Mouse (Mus musculus): ENCODE results near the gene Snx32.
"Not testable (repeated sequence)": the region's sequence is repeated elsewhere in the genome, so short reads cannot be mapped to it uniquely, and the experiment has no call there.

Gene Snx32

DNA sequence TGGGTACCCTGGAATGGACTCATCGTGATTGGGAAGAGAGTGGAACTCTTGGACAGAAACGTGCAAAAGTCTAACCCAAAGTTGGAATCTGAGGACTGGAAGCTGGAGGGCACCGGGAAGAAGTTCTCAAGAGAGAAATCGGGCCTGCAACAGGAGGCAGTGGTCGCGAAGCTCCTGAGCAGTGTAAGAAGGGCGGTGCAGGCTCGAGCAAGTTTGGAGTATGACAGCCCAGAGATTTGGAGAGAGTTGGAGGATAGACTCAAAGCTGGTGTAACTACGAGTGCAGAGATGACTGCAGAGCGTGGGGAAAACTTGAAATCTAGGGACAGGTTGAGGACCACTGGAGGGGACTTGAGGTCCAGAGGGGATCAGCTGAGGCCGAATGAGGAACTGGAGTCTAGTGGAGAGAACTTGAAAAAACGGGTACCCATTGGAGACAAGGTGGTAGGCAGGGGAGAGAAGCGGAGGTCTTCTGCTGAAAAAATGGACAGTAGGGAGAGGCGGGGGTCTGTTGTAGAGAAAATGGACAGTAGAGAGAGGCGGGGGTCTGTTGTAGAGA, 815 bp upstream of the Snx32 start:
- no peak for DNase-seq

DNA sequence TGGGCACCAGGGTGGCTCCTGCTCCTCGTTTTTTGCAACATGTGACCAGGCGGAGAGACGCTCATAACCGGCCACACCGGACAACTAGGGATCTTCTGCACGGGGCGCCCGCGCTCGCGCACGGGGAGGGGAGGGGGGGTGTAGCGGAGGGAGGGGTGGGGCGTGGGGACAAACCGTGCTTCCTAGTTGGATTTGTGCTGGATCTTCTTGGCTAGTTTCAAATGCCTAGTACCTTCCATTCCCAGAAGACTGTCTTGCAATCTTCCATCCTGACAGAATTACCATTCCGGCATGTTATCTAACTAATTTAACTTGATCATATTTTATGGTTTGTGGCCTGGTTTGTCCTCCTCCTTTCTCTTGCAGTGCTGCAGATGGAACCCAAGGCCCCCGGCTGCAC, 6.7 kb downstream of the Snx32 start, which contains the start of gene 1700020D05Rik:
TSS of gene 1700020D05Rik (minus strand) at position 101 of the 400 bp plus-strand sequence.
- no peak for DNase-seq

DNA sequence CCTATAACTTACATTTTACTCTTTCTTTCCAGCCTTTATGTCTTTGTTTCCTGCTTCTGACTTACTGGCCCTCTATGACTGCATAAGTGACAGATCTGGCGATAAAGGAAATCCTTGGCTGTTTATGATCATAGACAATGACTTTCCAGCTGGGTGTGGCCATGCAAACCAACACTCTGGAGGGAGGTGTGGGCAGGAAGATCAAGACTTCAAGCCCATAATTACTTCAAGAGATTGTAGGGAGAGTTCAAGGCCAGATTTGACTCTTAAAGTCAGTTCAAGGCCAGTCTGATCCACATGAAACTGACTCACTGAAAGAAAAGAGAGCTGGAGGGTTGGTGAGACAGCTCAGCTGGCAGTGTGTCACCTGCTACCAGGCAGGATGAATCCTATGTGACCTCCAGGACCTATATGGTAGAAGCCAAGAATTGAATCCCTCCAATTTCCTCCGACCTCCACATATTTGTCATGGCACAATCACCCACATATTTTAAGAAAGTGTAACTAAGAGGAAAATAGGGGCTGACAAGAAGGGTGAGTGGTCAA, 9.9 kb downstream of the Snx32 start:
- no peak for DNase-seq

DNA sequence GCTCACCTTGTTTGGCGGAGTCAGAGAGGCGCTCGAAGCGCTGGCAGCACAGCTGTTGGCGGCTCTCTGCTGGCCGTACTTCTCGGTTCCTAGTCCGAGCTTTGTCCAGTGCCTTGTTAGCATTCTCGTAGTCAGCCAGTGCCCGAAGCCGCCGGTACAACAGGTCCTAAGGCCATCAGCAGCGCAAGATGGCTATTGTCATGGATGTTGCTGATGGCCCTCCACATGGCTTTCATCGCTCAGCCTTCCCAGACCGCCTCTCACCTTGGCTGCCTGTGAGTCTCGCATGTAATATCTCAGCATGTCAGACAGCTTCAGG, 14.3 kb downstream of the Snx32 start:
- DNase-seq, result no peak

DNA sequence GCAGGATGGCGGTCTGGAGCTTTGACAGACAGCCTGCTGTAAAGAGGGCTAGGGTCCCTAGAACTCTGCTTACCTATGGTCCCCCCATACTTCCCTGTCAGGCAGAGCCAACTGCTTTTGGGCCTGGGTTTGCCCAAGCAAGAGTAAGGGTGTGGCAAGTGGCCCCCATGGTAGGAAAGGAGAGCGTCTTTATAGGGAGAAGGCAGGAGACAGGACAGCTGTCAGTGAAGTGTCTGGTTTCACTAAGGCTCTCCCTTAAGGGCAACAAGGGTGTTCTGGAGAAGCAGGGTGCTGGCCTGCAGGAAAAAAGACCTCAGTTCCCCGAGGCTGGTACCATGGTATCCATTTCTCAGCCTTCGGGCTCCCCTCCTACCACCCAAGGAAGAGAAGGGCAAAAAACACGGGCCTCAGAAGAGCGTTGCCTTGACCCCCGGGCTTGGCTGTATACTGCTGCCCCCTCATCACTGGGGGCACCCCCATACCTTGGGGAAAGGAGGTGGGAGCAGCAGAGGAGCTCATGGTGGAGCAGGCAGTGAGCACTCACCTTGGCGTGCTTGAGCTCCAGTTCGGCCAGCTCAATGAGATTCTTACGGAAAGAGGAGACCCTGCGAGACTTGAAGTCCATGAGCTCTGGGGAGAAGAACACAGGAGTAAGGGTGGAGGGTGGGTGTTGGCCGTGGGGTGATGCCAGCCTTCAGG, 14.8 kb downstream of the Snx32 start:
- no peak for DNase-seq

DNA sequence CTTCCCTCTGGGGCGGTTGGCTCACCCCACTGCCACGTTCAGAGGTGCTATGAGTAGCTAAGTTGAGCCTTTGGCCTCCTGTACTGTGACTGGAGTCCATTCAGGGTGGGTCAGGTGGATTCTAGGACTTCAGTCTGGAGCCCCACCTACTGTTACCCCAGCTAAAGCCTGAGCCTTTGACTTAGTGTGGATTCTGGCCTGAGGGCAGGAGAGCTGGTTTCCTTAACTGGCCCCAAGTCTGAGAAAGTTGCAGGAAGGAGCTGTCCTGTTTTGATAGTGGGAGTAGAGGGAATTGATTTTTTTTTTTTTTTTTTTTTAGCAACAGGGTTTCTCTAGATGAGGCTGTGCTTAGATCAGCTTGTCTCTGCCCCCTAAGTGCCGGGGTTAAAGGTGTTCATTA, 16.0 kb downstream of the Snx32 start:
- no peak for DNase-seq

DNA sequence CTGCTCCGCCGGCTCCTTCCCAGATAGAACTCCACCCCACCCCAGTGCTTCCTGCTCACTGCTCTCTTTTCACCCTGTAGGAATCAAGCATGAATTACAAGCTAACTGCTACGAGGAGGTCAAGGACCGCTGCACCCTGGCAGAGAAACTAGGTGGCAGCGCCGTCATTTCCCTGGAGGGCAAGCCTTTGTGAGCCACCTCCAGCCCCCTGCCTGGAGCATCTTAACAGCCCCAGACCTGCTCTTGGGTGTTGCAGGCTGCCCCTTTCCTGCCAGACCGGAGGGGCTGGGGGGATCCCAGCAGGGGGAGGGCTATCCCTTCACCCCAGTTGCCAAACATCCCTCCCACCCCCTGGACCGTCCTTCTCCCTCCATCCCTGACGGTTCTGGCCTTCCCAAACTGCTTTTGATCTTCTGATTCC, 17.0 kb downstream of the Snx32 start:
- not testable (repeated sequence) for DNase-seq

DNA sequence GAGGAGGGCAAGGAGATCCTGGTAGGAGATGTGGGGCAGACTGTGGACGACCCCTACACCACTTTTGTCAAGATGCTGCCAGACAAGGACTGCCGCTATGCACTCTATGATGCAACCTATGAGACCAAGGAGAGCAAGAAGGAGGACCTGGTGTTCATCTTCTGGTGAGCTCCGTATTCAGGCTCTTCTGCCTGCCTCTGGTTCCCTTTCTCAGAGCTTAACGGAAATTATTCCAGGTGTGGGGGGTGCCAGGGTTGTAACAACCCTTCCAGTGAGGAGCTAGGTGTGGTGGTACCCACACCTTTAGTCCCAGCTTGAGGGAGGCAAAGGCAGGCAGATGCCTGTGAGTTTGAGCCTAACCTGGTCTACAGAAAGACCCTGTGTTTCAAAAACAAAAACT, 17.7 kb downstream of the Snx32 start:
- DNase-seq, result no peak

DNA sequence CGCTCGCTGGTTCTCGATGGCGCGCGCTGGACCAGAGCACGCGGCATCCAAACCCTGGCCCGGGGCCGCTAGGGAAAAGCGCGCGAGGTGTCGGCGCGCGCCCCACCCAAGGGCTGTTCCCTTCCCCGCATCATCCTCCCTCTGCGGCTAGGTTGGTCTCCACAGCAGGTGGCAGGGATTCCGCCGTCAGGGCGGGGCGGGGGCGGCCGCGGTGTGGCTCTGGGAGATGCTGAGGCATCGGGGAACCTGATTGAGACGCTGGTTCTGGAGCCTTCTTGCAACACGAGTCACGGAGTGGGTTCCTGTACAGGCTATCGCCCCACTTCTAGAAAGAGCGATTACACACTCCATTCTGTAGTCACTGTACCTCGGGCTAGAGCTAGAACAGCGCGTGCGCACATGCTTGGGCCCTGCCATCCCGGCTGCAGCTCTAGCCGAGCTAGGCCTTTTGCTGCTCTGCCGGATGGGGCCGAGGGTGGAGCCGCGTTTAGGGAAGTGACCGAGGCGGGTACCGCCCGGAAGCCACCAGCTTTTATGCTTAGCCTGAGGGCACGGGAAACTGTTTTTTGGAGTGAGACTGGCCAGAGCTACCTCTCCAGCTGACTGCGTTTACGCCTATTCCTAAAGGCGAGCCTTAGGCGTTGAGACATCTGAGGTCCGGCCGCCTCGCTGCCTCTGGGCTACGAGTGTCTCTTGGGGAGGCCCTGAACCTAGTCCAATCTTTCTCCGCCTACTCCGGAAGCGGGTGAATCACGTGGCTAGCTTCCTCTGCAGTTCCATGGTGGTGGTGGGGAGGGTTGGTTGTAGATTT, 19.2 kb downstream of the Snx32 start:
- DNase-seq, result peak; percentile 87 to 89

DNA sequence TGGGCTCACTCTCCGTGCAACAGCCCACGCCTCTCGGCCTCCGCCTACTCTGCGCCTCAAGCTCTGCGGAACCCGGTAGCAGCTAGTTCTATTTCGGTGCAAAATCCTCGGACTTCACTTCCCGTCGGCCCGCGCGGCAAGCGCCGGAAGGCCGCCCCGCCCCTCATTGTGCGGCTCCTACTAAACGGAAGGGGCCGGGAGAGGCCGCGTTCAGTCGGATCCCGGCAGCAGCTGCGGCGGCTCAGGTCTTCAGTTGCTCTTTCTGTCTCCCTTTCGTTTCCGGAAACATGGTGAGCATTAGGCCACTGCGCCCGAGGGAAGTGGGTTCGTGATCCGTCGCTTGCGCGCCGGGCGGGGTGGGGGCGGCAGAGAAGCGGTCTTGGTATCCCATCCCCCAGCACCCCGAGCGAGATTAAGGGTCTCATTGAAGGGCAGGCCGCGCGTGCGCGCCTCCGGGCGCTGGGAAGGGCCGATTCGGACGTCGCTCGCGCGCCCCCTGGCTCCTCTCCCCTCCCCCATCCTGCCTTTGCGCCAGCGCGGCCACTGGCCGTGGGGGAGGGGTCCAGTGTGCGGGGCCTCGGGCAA, 19.9 kb downstream of the Snx32 start, which contains the start of gene Cfl1:
TSS of gene Cfl1 (plus strand) at position 143 of the 585 bp plus-strand sequence.
- DNase-seq, result peak; percentile 96 to 97

DNA sequence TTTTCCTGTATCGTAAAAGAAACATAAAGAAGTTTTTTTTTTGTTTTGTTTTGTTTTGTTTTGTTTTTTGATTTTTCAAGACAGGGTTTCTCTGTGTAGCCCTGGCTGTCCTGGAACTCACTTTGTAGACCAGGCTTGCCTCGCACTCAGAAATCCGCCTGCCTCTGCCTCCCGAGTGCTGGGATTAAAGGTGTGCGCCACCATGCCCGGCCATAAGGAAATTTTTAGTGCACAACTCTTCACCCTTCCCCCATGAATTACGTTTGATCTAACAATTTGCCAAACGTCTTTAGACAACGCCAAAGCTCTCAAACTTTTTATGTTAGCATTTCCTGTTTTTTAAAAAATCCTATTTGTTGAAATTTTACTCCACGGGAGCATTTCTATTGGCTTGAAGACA, 20.6 kb downstream of the Snx32 start:
- DNase-seq, result not testable (repeated sequence)

DNA sequence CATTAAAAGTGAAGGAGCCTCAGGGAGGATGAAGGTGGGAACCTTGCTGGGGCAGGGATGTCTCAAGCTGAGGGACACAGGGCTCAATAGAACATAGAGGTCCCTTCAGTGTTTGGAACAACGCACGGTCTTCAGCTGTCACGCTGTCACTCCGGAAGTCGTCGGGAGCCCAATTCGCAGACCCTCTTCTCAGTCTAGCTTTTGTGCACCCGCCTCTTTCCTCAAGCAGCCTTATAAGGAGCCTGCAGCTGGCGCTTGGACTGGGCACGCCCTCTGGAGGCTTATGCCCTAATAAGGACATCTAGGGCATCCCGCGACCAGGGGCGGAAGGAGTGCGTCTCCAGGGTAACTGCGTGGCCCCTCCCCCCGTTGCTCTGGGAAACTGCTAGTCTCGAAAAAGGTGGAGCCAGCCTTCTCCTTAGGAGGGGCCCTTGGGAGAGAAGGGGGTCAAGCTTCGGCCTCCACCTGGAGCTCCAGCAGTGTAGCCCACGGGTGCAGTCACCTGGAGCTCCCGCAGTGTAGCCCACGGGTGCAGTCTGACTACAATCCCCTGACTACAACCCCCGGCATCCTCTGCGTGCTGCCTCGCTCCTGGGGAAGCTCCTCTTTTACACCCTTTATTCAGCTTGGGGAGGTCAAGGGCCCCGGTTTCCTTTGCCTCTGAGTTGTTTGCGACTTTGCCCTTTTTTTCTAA, 21.3 kb downstream of the Snx32 start:
- DNase-seq, result peak; percentile 98 to 99

DNA sequence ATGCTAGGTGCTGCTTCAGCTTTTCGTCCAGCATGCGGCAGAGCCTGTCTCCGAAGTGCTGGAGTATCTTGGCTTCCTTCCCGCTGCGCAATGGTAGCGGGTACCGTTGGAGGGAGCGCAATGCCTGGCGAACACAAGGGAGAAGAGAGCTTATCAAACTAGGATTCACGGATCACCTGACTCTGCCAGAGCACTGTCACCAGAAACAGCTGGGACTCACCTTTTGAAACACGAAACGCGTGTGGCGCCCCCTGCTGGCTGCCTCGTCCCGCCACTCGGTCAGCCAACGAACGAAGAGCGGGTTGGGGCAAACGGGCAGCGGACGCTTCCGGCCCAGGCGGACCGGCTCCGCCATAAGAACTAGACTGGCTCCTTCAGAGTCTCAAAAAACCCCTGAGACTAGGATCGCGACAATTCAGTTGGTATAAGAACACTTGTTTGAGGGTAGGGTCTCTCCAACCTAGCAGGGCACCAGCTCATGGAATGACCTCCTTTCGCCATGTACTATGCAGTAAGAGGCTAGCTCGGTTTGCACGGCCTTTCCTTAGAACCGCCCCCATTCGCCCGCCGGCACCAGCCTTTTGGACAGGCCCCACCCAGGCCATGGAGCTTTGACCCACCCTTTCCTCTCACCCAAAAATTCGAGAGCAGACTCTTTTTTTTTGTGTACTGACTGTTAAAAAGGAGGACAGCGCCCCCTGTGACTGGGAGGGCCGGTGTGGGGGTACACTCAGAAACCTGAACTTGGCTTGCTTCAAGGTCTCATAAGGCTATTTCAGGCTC, 22.4 kb downstream of the Snx32 start, which contains the start of gene Mus81:
TSS of gene Mus81 (minus strand) at position 635 of the 783 bp plus-strand sequence.
- peak; percentile 97 to 98 for DNase-seq

DNA sequence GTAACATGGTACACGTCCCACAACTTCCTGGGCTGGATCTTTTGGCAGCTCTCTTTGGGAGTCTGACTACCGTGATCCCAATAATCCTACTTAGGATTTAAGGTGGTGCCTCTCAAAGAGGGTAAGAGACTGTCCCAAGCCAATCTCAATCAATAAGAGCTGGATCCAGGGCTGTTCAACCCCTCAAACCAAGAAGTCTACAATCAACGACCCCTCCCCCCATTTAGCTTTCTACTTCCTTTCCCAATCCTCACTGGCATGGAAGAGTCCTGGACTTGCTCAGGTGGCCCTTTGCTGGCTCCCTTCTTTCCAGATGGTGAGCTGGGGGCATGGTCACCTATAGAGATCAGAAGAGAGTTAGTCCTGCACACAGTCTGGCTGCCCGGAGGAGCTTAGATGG, 23.6 kb downstream of the Snx32 start:
- DNase-seq, result no peak

DNA sequence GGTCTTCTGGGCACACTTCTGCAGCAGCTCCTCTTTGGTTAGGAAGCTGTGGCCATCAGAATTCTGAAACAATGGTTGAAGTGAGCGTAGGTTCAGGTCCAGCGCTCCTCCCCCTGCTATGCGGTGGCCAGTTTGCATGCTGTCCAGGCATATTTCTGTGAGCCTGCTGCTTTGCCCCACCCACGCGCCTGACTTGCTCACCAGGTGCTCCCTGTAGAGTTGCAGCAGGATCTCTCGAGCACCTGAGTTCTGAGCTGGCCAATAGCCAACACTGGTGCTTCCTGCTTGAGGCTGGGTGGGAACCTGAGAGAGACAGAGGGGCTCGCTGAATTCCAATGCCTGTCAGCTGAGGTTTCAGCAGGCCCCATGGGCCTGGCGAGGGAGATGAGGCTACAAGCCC, 24.1 kb downstream of the Snx32 start:
- peak; percentile 75 to 79 for DNase-seq

DNA sequence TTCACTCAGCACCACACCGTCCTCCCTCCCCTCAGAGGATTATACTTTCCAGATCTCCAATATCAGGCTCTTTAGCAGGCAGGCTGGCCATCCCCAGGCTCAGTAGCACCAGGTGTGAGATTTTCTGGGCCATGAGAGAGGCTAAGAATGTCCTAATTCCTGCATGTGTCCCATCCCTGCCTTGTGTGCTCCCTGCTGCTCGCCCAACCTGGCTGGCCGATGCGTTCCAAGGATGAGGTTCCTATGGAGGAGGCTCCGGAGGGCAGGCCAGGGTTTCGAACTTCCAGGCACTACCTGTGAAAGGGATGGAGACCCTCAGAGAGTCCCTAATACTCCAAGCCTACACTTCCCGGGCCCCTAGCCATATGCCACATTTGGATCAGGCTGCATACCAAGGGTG, 24.5 kb downstream of the Snx32 start:
- DNase-seq, result no peak

DNA sequence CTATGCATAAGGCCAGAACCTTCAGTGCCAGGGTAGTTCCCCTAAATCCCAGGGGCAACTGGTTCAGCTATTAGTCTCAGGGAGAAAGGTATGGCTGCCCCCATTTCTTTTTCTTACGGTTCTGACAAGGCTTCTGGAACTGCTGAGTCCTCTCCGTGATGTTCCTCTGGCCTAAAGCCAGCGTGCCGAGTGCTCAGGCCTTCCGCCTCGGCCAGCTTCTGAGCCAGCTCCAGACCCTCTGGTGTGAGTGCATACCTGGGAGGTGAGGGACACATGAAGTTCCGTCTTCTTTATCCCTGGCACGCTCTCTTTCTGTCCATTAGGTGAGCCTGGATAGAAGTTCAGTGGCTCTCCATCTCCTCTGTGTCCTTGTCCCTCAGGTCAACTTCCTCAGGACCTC, 25.0 kb downstream of the Snx32 start:
- no peak for DNase-seq

DNA sequence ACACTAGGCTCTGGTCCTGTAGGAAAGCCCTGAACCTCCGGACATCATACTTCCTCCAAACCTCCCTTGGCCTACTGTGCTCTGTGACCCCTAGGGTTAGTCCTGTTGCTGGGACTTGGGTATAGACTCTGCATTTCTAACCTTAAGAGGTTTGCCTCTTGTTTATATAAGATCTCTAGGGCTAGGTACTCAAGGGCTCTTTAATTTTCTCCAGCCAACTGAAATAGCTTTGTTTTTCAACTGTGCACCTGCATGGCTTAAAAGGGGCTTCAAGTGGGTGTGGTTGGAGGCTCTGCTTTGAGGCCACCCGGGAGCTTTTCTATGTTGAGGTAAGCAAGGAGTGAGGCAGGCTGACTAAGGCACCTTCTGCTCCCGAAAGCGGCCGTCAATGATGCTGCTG, 25.8 kb downstream of the Snx32 start:
- no peak for DNase-seq

DNA sequence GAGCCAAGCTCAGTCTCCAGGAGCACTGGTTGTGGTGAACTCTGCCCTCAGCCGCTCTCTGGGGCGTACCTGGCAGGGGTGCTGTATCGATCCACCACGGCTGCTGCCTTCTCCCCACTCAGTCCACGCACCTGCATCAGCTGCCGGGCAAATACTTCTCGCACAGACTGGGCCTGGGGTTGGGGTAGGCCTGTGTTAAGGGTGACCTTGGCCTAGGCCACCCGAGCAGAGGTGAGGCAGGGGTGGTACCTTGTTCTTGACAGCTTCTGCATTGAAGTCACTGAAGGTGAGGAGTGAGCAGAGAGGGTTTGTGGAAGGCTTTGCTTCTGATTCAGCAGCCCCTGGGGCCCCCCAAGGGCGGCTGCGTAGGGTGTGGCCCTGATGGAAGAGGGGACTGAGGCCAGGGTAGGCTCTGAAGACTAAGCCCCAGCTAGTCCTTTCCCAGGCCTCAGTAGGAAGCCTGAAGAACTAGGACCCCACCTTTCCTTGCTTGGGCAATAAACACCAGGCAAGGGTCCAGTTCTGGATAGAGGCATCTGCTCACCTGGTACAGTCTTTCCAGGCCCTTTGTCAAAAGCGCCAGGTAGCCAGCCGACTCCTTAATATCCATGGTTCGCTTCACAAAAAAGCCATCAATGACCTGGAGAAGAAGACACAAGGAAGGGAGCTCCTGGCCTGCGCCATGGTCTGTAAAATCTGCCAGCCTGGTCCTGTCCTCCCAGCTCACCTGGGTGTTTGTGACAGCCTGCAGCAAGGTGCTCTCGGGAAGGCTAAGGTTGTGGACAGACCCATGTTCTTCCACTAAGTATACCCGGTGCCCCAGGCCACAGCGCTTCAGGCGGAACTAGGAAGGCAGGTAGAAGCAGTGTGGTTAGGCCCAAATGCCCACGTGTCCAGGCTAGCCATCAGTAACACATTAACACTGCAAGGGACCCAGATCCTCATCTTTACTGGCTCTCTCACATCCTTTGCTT, 26.7 kb downstream of the Snx32 start:
- DNase-seq, result no peak

DNA sequence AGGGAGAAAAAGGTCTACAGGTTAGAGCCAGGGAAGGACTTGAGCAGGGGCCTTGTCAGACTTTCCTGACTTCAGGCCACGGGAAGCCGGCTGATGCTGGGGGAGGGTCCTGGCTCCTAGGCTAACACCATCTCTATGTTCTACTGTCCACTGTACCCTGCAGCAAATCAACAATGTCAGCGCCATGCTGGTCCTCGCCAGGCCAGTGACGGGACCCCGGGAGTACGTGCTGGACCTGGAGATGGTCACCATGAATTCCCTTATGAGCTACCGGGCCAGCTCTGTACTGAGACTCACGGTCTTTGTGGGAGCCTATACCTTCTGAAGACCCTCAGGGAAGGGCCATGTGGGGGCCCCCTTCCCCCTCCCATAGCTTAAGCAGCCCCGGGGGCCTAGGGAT, 28.9 kb downstream of the Snx32 start:
- no peak for DNase-seq

DNA sequence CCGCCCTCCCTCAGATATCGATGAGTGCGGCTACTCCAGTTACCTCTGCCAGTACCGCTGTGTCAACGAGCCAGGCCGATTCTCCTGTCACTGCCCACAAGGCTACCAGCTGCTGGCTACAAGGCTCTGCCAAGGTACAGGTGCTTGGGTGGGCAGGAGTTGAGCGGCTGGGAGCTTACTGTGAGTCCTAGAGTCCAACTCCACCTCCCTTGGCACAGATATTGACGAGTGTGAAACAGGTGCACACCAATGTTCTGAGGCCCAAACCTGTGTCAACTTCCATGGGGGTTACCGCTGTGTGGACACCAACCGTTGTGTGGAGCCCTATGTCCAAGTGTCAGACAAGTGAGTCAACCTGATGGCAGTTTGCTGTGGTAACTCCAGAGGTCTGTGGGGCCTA, 30.3 kb downstream of the Snx32 start:
- no peak for DNase-seq
